Mouse (Mus musculus) midbrain, postnatal 0 days (tissue): Measurements from ENCODE around the gene Ranbp3l. TPM values are rescaled to one million over a fixed set of nuclear protein-coding genes. Genes with fewer than 3 reads are reported as not detected.
"Not testable (repeated sequence)": the region's sequence is repeated elsewhere in the genome, so short reads cannot be mapped to it uniquely, and the experiment has no call there.

ENCODE experiments used
- ATAC-seq: fragments of 200-750 bp; cut with Nextera tagmentation; 2 replicates; pipeline ENCODE4 v1.8.0; 2017; ENCODE audit warnings: moderate number of reproducible peaks, mild to moderate bottlenecking, moderate TSS enrichment, moderate library complexity; ENCODE audit not compliant: low FRiP score
- DNase-seq: peaks from one replicate; pipeline ENCODE4 v3.0.0-alpha.2; 2015; ENCODE audit warnings: low spot score
- H3K27ac ChIP-seq: fragments of 300-500 bp; sonication (generic); 2 replicates; pipeline ENCODE4 v1.5.1; 2014; ENCODE audit warnings: low read depth, mild to moderate bottlenecking, low read length, mixed read lengths
- H3K27me3 ChIP-seq: fragments of 300-500 bp; sonication (generic); 2 replicates; pipeline ENCODE4 v1.6.1; 2014; ENCODE audit warnings: low read length, control low read depth, mixed read lengths; ENCODE audit not compliant: insufficient read depth
- H3K36me3 ChIP-seq: fragments of 300-500 bp; sonication (generic); 2 replicates; pipeline ENCODE4 v1.6.1; 2014; ENCODE audit warnings: low read length, control low read depth, mixed read lengths; ENCODE audit not compliant: insufficient read depth
- H3K4me1 ChIP-seq: fragments of 300-500 bp; sonication (generic); 2 replicates; pipeline ENCODE4 v1.6.1; 2014; ENCODE audit warnings: mild to moderate bottlenecking, control low read depth, antibody characterized with exemption, low read length, mixed read lengths; ENCODE audit not compliant: insufficient read depth
- H3K4me2 ChIP-seq: fragments of 300-500 bp; sonication (generic); 2 replicates; pipeline ENCODE4 v1.6.1; 2014; ENCODE audit warnings: low read depth, mild to moderate bottlenecking, low read length, mixed read lengths; ENCODE audit not compliant: poor library complexity, severe bottlenecking
- H3K4me3 ChIP-seq: fragments of 300-500 bp; sonication (generic); 2 replicates; pipeline ENCODE4 v1.5.1; 2014; ENCODE audit warnings: low read depth, mild to moderate bottlenecking, low read length, moderate library complexity
- H3K9ac ChIP-seq: fragments of 300-500 bp; sonication (generic); replicated peaks from 2 replicates; pipeline ENCODE4 v1.6.1; 2014; ENCODE audit warnings: mild to moderate bottlenecking, low read length, moderate library complexity, mixed read lengths; ENCODE audit not compliant: poor library complexity, severe bottlenecking
- H3K9me3 ChIP-seq: fragments of 300-500 bp; sonication (generic); 2 replicates; pipeline ENCODE4 v1.6.1; 2016; ENCODE audit warnings: low read length, control low read depth
- CTCF ChIP-seq: IDR thresholded peaks from 2 replicates; pipeline ENCODE4 v1.5.1; 2016; ENCODE audit warnings: antibody characterized with exemption, mild to moderate bottlenecking
- WGBS: fragments of 180-500 bp; shearing (Covaris S2); extraction: QIAGEN DNeasy Blood & Tissue Kit; methylation state at CpG from one replicate; pipeline ENCODE4 v1.1.7; 2014; 5-methylcytosine and 5-hydroxymethylcytosine counted together
- polyA plus RNA-seq: library from polyadenylated mRNA; unstranded; fragments of >200 nt; fragmentation: Nextera tagmentation; extraction: Ambion mirVana; gene quantifications from 2 replicates; pipeline ENCODE4 v1.2.1, GENCODE M21; 2015
- total RNA-seq: library from RNA; depleted of rRNA; stranded (reverse); fragments of >200 nt; gene quantifications from 2 replicates; pipeline ENCODE4 v1.2.3, GENCODE M21; 2014

Ranbp3l gene
- total and polyA plus RNA-seq, 2 experiments from 2014 or later, result 14.5 to 15.0 TPM

- DNase-seq, result no peak
- Histone ChIP-seq H3K27ac (no peak overlapping the region), H3K4me2 (no peak overlapping the region), H3K27me3 (no peaks in the 10 kb centered on the region), H3K4me3 (no peak overlapping the region), H3K36me3 (no peaks in the 10 kb centered on the region), H3K9ac (no peak overlapping the region), H3K9me3 (no peaks in the 10 kb centered on the region), H3K4me1 (no peaks in the 10 kb centered on the region)
- whole genome bisulfite sequencing, result 71% methylated on average over 7 of the region's 7 CpGs
- no peak for ATAC-seq
- no peak for TF ChIP-seq CTCF
These were observed 27.7 kb downstream of the Ranbp3l start for GRCm38 (mm10) chr15:8995490-8995889.

- DNase-seq (no peak), ATAC-seq (no peak)
- H3K9ac ChIP-seq, result no peak overlapping the region
- H3K4me1 ChIP-seq, result no peaks in the 10 kb centered on the region
- no peaks in the 10 kb centered on the region for H3K27me3 ChIP-seq
- H3K4me2 ChIP-seq, result no peak overlapping the region
- no peak overlapping the region for H3K4me3 ChIP-seq
- H3K9me3 ChIP-seq, result no peaks in the 10 kb centered on the region
- 93% methylated on average over 2 of the region's 2 CpGs for WGBS
- TF ChIP-seq CTCF, result no peak
- H3K27ac ChIP-seq, result no peak overlapping the region
- no peaks in the 10 kb centered on the region for H3K36me3 ChIP-seq
These were observed 35.0 kb downstream of the Ranbp3l start for GRCm38 (mm10) chr15:9002762-9003161.

GRCm38 (mm10) chr15:9009196-9009595, 41.4 kb downstream of the Ranbp3l start:
- no peaks in the 10 kb centered on the region for H3K4me1 ChIP-seq
- no peaks in the 10 kb centered on the region for H3K36me3 ChIP-seq
- H3K27me3 ChIP-seq, result no peaks in the 10 kb centered on the region
- H3K9me3 ChIP-seq, result no peaks in the 10 kb centered on the region
- TF ChIP-seq CTCF, result no peak
- DNase-seq, result no peak
- WGBS, result 85% methylated on average over 6 of the region's 6 CpGs
- H3K4me3 ChIP-seq, result no peak overlapping the region
- H3K9ac ChIP-seq, result no peak overlapping the region
- H3K27ac ChIP-seq, result no peak overlapping the region
- H3K4me2 ChIP-seq, result no peak overlapping the region
- no peak for ATAC-seq

DNA sequence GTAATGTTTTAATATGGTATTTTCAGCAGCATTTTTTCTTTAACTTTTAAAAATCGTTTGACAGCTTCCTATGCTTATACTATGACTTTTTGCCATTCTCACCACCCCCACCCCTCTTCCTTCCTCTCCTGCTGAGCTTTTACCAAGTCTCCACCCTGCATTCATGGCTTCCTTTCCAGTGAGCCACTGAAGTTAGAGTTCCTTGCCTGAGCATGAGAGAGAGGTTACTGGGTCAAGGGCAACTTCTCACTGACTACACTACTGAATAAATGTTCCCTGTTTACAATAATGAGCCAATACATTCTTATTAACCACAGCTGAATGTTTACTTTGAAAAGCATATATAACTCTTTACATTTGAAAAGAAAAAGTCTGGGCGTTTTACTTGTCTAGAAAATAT, 46.8 kb downstream of the Ranbp3l start:
- 69% methylated on average over 2 of the region's 2 CpGs for WGBS
- no peak for TF ChIP-seq CTCF
- H3K9me3 ChIP-seq, result no peaks in the 10 kb centered on the region
- H3K27ac ChIP-seq, result no peak overlapping the region
- no peak overlapping the region for H3K9ac ChIP-seq
- no peak overlapping the region for H3K4me3 ChIP-seq
- no peaks in the 10 kb centered on the region for H3K36me3 ChIP-seq
- DNase-seq, result no peak
- no peaks in the 10 kb centered on the region for H3K4me1 ChIP-seq
- no peaks in the 10 kb centered on the region for H3K27me3 ChIP-seq
- ATAC-seq, result no peak
- no peak overlapping the region for H3K4me2 ChIP-seq

DNA sequence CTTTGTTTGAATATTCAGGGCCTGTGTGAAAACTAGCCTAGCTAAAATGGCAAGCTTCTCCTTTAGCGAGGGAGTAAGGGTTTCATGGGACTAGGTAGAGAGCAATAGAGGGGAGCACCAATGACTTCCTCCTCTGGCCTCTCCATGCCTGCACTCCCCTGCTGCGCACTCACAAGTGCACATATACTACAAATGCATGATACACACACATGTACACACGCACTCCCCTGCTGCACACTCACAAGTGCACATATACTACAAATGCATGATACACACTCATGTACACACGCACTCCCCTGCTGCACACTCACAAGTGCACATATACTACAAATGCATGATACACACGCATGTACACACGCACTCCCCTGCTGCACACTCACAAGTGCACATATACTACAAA, 47.7 kb downstream of the Ranbp3l start:
- not testable (repeated sequence) for H3K4me3 ChIP-seq

GRCm38 (mm10) chr15:9055704-9056103, 88.0 kb downstream of the Ranbp3l start:
- DNase-seq (no peak), ATAC-seq (no peak)
- Histone ChIP-seq H3K27me3 (no peaks in the 10 kb centered on the region), H3K36me3 (no peaks in the 10 kb centered on the region), H3K4me2 (no peak overlapping the region), H3K9ac (no peak overlapping the region), H3K9me3 (no peaks in the 10 kb centered on the region), H3K4me1 (no peaks in the 10 kb centered on the region), H3K27ac (no peak overlapping the region), H3K4me3 (no peak overlapping the region)
- TF ChIP-seq CTCF, result peak; percentile 24; the same call in 1 of the 2 replicates

More for the DNA sequence above, 47.7 kb downstream of the Ranbp3l start:
- H3K27ac ChIP-seq, H3K9me3 ChIP-seq, H3K27me3 ChIP-seq, H3K9ac ChIP-seq, H3K4me2 ChIP-seq, ATAC-seq, H3K4me1 ChIP-seq, H3K36me3 ChIP-seq, DNase-seq: not testable (repeated sequence)
- 87% methylated on average over 6 of the region's 6 CpGs for WGBS

DNA sequence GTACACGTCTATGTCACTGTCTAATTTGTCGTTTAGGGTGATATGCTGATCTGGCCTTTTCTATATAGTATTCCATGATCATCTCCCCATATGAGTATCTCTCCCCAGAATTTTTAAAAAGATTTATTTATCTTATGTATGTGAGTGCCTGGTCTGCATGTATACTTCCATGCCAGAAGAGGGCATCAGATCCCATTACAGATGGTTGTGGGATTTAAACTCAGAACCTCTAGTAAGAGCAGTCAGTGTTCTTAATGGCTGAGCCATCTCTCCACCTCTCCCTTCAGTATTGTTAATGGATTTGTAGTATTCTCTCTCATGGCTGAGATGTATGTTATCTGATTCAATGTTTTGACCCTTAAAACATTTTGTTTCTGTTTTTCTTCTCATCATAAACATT, 92.1 kb downstream of the Ranbp3l start:
- Histone ChIP-seq H3K4me3 (no peak overlapping the region), H3K27ac (no peak overlapping the region), H3K27me3 (no peaks in the 10 kb centered on the region), H3K4me1 (no peaks in the 10 kb centered on the region), H3K9ac (no peak overlapping the region), H3K9me3 (no peaks in the 10 kb centered on the region), H3K4me2 (no peak overlapping the region), H3K36me3 (no peaks in the 10 kb centered on the region)
- DNase-seq (no peak), ATAC-seq (no peak)
- WGBS, result 93% methylated on average over 2 of the region's 2 CpGs
- peak; percentile 28 for TF ChIP-seq CTCF
